Mouse (Mus musculus) lung, embryonic 14.5 days (tissue): Measurements from ENCODE around the gene Pde2a. TPM values are rescaled to one million over a fixed set of nuclear protein-coding genes. Genes with fewer than 3 reads are reported as not detected.

Experiments used
- ATAC-seq: fragments of 200-750 bp; cut with Nextera tagmentation; 2 replicates; pipeline ENCODE4 v1.8.0; 2017; ENCODE audit warnings: mild to moderate bottlenecking, moderate TSS enrichment, moderate library complexity; ENCODE audit not compliant: insufficient read depth
- DNase-seq: peaks from one replicate; pipeline ENCODE4 v3.0.0-alpha.2; 2015
- H3K27ac ChIP-seq: fragments of 300-500 bp; sonication (generic); 2 replicates; pipeline ENCODE4 v1.5.1; 2014; ENCODE audit warnings: low read depth, mild to moderate bottlenecking, moderate library complexity
- H3K27me3 ChIP-seq: fragments of 300-500 bp; sonication (generic); 2 replicates; pipeline ENCODE4 v1.6.1; 2014; ENCODE audit warnings: low read length, control low read depth; ENCODE audit not compliant: insufficient read depth
- H3K36me3 ChIP-seq: fragments of 300-500 bp; sonication (generic); 2 replicates; pipeline ENCODE4 v1.6.1; 2014; ENCODE audit warnings: control low read depth; ENCODE audit not compliant: insufficient read depth
- H3K4me1 ChIP-seq: fragments of 300-500 bp; sonication (generic); 2 replicates; pipeline ENCODE4 v1.6.1; 2014; ENCODE audit warnings: antibody characterized with exemption, control low read depth; ENCODE audit not compliant: insufficient read depth
- H3K4me2 ChIP-seq: fragments of 300-500 bp; sonication (generic); 2 replicates; pipeline ENCODE4 v1.6.1; 2014; ENCODE audit warnings: mild to moderate bottlenecking
- H3K4me3 ChIP-seq: fragments of 300-500 bp; sonication (generic); 2 replicates; pipeline ENCODE4 v1.5.1; 2014; ENCODE audit warnings: low read depth, low read length
- H3K9ac ChIP-seq: fragments of 300-500 bp; sonication (generic); 2 replicates; pipeline ENCODE4 v1.6.1; 2014
- H3K9me3 ChIP-seq: fragments of 300-500 bp; sonication (generic); 2 replicates; pipeline ENCODE4 v1.6.1; 2016; ENCODE audit warnings: low read depth, low read length, control low read depth
- CTCF ChIP-seq: IDR thresholded peaks from 2 replicates; pipeline ENCODE4 v1.5.1; 2016; ENCODE audit warnings: antibody characterized with exemption, low read depth
- WGBS: fragments of 180-500 bp; shearing (Covaris S2); extraction: QIAGEN DNeasy Blood & Tissue Kit; methylation state at CpG from one replicate; pipeline ENCODE4 v1.1.7; 2014; 5-methylcytosine and 5-hydroxymethylcytosine counted together
- polyA plus RNA-seq: library from polyadenylated mRNA; unstranded; fragments of >200 nt; fragmentation: Nextera tagmentation; extraction: Ambion mirVana; gene quantifications from 2 replicates; pipeline ENCODE4 v1.2.1, GENCODE M21; 2014

Gene Pde2a
- polyA plus RNA-seq, 1 experiment from 2014 or later, result 29.3 TPM

- Histone ChIP-seq H3K9ac (no peak overlapping the region), H3K9me3 (no peaks in the 10 kb centered on the region), H3K4me3 (no peak overlapping the region), H3K4me2 (no peak overlapping the region), H3K27me3 (peaks cover 5% of the 10 kb centered on the region; the same call in 1 of the 2 replicates), H3K4me1 (peaks cover 11% of the 10 kb centered on the region), H3K27ac (no peak overlapping the region), H3K36me3 (no peaks in the 10 kb centered on the region)
- WGBS, result 67% methylated on average over 14 of the region's 14 CpGs
- no peak for ATAC-seq
- no peak for TF ChIP-seq CTCF
- DNase-seq, result peak; percentile 62
Observed at GRCm38 (mm10) chr7:101462327-101463068, 41.0 kb downstream of the Pde2a start.

GRCm38 (mm10) chr7:101463665-101464271, 42.3 kb downstream of the Pde2a start:
- peaks cover 11% of the 10 kb centered on the region for H3K4me1 ChIP-seq
- no peak for TF ChIP-seq CTCF
- WGBS, result 66% methylated on average over 11 of the region's 11 CpGs
- H3K9me3 ChIP-seq, result no peaks in the 10 kb centered on the region
- ATAC-seq (no peak), DNase-seq (peak; percentile 42)
- no peak overlapping the region for H3K9ac ChIP-seq
- peaks cover 5% of the 10 kb centered on the region; the same call in 1 of the 2 replicates for H3K27me3 ChIP-seq
- no peak overlapping the region for H3K27ac ChIP-seq
- no peak overlapping the region for H3K4me3 ChIP-seq
- H3K36me3 ChIP-seq, result no peaks in the 10 kb centered on the region
- H3K4me2 ChIP-seq, result no peak overlapping the region

- DNase-seq (no peak), ATAC-seq (peak; percentile 38; the same call in 1 of the 2 replicates)
- no peaks in the 10 kb centered on the region for H3K27me3 ChIP-seq
- no peak for TF ChIP-seq CTCF
- no peaks in the 10 kb centered on the region for H3K9me3 ChIP-seq
- no peak overlapping the region for H3K4me2 ChIP-seq
- H3K4me3 ChIP-seq, result no peak overlapping the region
- H3K9ac ChIP-seq, result no peak overlapping the region
- H3K36me3 ChIP-seq, result no peaks in the 10 kb centered on the region
- H3K27ac ChIP-seq, result no peak overlapping the region
- 25% methylated on average over 4 of the region's 4 CpGs for WGBS
- H3K4me1 ChIP-seq, result peaks cover 11% of the 10 kb centered on the region; the same call in 1 of the 2 replicates
Observed at GRCm38 (mm10) chr7:101464927-101465326, 43.4 kb downstream of the Pde2a start.

- Histone ChIP-seq H3K4me1 (peaks cover 11% of the 10 kb centered on the region; the same call in 1 of the 2 replicates), H3K9ac (no peak overlapping the region), H3K36me3 (no peaks in the 10 kb centered on the region), H3K4me3 (no peak overlapping the region), H3K4me2 (no peak overlapping the region), H3K9me3 (no peaks in the 10 kb centered on the region), H3K27ac (no peak overlapping the region), H3K27me3 (no peaks in the 10 kb centered on the region)
- ATAC-seq (peak; percentile 53), DNase-seq (peak; percentile 80)
- 4% methylated on average over 14 of the region's 14 CpGs for WGBS
- no peak for TF ChIP-seq CTCF
Observed at GRCm38 (mm10) chr7:101465392-101465791, 43.9 kb downstream of the Pde2a start.

- H3K9ac ChIP-seq, result no peak overlapping the region
- H3K36me3 ChIP-seq, result no peaks in the 10 kb centered on the region
- no peak overlapping the region for H3K4me3 ChIP-seq
- TF ChIP-seq CTCF, result no peak
- peaks cover 11% of the 10 kb centered on the region; the same call in 1 of the 2 replicates for H3K4me1 ChIP-seq
- ATAC-seq, result no peak
- 67% methylated on average over 8 of the region's 8 CpGs for WGBS
- DNase-seq, result peak; percentile 55
- H3K27ac ChIP-seq, result 0 out of 2 replicates have a peak overlapping the region, but pooled peaks have one; percentile 42
- H3K9me3 ChIP-seq, result no peaks in the 10 kb centered on the region
- H3K27me3 ChIP-seq, result no peaks in the 10 kb centered on the region
- H3K4me2 ChIP-seq, result no peak overlapping the region
Observed at GRCm38 (mm10) chr7:101465850-101466580, 44.5 kb downstream of the Pde2a start.

GRCm38 (mm10) chr7:101466581-101467081, 45.1 kb downstream of the Pde2a start:
- H3K27ac ChIP-seq, result no peak overlapping the region
- no peak for TF ChIP-seq CTCF
- H3K27me3 ChIP-seq, result no peaks in the 10 kb centered on the region
- H3K4me2 ChIP-seq, result no peak overlapping the region
- no peak overlapping the region for H3K9ac ChIP-seq
- no peaks in the 10 kb centered on the region for H3K36me3 ChIP-seq
- ATAC-seq (0 out of 2 replicates have a peak, but pooled peaks have one; percentile 44), DNase-seq (peak; percentile 81)
- no peak overlapping the region for H3K4me3 ChIP-seq
- H3K4me1 ChIP-seq, result peaks cover 11% of the 10 kb centered on the region; the same call in 1 of the 2 replicates
- 67% methylated on average over 6 of the region's 6 CpGs for WGBS
- H3K9me3 ChIP-seq, result no peaks in the 10 kb centered on the region

- no peak for ATAC-seq
- H3K27ac ChIP-seq, result no peak overlapping the region
- no peak for DNase-seq
- no peaks in the 10 kb centered on the region for H3K27me3 ChIP-seq
- H3K36me3 ChIP-seq, result no peaks in the 10 kb centered on the region
- H3K9me3 ChIP-seq, result no peaks in the 10 kb centered on the region
- H3K9ac ChIP-seq, result no peak overlapping the region
- WGBS, result 90% methylated on average over 2 of the region's 2 CpGs
- H3K4me2 ChIP-seq, result no peak overlapping the region
- H3K4me3 ChIP-seq, result no peak overlapping the region
- H3K4me1 ChIP-seq, result 0 out of 2 replicates have a peak, but pooled peaks cover 6% of the 10 kb centered on the region
- no peak for TF ChIP-seq CTCF
Observed at GRCm38 (mm10) chr7:101471423-101471822, 49.9 kb downstream of the Pde2a start.
